Mouse (Mus musculus) ovary, postnatal 10 days (tissue): ENCODE data around the gene Gm40193.
"Not testable (repeated sequence)": the region's sequence is repeated elsewhere in the genome, so short reads cannot be mapped to it uniquely, and the experiment has no call there.

Source experiments
- DNase-seq: peaks from one replicate; pipeline ENCODE4 v3.0.0; 2022; ENCODE audit warnings: low spot score

Gene Gm40193

DNA sequence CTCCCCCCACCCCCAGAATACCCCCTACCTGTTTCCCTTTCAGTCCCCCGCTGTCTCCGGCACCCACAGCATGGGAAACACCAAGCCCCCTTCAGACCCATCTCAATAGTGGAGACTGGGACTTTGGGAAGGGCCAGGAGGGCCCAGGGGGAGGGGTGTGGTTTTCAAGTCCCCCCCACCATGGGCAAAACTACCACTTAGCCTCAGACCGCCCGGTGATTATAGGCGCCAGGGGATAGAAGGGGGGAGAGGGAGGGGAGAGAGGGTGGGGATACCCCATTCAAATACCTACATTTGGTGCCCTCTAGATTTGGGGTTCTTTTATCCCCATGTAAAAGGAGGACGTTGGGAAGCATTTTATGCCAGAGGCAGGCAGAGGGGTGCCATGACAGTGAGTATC is at the start of gene Gm40193:
Gene Gm40193 (minus strand): TSS at position 101 of the 400 bp plus-strand sequence.
- no peak for DNase-seq

GRCm38 (mm10) chr11:70582196-70582595 is 49.5 kb upstream of the Gm40193 start:
- DNase-seq = no peak

- DNase-seq = no peak
Observed at GRCm38 (mm10) chr11:70580921-70581320, 48.2 kb upstream of the Gm40193 start.

DNA sequence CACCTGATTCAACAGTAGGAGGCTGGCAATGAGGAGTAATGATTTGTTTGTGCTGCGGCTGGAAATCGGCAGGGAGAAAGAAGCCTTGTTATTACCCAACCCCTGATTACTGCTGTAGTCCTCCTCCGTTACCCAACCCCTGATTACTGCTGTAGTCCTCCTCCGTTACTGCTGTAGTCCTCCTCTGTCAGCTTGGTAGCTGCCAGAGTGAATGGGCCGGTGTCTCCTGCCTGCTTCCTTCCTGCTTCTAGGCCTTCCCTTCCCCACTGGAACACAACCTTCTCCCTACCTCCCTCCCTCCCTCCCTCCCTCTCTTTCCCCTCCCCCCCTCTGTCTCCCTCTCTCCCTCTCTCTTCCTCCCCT is 47.6 kb upstream of the Gm40193 start:
- no peak for DNase-seq

- DNase-seq = no peak
Observed at GRCm38 (mm10) chr11:70579710-70580357, 47.1 kb upstream of the Gm40193 start.

DNA sequence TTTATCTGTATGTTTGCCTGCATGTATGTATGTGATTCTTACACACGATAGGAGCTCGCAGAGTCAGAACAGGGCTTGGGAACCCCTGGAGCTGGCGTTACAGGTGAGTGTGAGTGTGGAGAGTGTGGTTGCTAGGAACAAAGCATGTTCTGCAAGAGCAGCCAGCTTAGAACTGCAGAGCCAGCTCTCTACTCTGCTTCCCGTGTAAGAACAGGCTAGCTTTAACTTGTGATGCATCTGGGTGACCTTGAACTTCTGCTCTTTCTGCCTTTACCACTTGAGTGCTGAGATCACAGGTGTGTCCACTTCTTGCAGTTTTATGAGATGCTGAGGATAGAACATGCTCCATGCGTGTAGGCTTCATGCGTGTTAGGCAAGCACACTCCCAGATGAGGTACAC is 46.2 kb upstream of the Gm40193 start:
- DNase-seq = no peak

DNA sequence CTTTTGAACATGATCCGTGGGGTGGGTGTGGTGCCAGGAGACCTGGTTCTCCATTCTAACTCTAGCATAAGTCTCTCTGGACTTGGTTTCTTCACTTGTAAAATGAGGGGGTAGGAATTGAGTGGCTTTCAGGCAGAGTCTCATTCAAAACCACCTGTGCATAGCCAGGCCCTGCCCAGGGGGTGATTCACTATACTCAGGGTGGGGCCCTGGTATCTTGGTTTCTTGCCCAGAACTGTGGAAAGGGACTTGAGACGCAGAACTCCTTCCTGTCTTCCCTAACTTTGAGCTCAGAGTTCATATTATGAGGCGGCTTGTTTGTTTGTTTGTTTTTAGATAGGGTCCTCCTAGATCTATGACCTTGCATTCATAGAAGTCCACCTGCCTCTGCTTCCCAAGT is 44.5 kb upstream of the Gm40193 start:
- no peak for DNase-seq

DNA sequence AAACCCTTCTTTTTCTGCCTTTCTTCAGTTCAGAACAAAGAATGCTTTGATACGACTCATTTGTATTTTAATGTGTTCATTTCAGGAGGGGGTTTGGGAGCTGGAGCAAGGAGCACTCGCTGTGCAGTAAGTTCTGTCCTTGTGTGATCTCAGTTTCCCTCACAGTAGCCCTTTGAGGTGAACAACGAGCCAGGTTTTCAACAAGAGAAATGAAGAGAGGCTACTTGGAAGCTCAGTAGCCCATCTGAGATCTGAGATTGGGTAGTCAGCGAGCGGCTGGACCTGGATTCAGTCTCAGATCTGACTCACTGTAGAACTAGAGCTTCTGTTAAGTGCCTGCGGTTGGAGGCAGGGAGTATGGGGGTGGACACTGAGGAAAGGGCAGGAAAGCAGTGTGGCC is 41.1 kb upstream of the Gm40193 start:
- DNase-seq = no peak

- no peak for DNase-seq
Observed at GRCm38 (mm10) chr11:70572348-70572902, 39.7 kb upstream of the Gm40193 start.

DNA sequence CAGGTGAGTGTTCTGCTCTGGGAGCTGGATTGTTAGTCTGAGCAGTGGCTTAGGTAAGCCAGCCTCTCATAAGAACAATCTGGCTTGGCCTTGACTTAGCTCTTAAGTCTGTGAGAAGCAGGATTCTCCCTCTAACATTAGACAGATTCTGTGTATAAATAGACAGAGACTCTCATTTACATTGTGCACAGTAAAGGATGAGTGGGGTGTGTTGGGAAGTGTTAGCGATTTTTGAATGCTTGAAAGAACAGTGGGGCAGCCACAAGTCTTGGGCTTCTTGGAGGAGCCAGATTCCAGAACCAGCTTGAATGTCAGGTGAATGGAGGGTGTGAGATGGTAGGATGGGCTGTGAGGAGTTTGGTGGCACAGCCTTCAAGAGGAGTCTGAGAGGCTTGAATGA is 38.9 kb upstream of the Gm40193 start:
- DNase-seq = no peak

DNA sequence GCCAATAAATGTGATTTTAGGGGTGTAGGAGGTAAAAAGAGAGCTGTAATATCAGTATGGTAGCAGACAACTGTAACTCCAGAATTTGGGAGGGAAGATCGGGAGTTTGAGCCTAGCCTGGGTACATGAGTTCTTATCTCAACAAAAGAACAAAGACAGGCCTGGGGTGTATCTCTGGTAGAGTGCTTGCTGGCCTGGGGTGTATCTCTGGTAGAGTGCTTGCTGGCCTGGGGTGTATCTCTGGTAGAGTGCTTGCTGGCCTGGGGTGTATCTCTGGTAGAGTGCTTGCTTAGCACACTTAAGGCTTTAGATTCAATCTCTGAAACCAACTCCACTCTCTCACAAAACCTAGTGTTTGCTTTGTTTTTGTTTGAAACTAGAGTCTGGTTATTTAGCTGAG is 37.9 kb upstream of the Gm40193 start:
- DNase-seq = not testable (repeated sequence)

DNA sequence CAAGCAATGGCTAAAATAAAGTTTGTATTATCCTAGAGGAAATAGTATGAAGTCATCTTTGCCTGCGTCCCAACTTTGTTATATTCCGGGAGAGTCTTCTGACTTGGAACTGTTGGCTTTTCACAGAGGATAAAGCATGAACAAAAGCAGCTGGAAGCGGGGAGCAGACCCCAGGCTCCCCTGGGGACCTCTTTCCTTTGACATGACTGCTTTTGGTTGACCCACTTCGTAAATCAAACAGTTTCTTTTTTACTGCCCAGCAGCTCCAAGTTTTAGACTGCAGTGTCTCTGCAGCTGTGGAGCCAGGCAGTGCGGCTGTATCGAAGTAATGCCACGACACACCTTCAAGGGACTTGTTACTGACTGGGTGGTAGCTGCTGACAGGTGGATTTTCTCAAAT is 33.8 kb upstream of the Gm40193 start:
- no peak for DNase-seq

DNA sequence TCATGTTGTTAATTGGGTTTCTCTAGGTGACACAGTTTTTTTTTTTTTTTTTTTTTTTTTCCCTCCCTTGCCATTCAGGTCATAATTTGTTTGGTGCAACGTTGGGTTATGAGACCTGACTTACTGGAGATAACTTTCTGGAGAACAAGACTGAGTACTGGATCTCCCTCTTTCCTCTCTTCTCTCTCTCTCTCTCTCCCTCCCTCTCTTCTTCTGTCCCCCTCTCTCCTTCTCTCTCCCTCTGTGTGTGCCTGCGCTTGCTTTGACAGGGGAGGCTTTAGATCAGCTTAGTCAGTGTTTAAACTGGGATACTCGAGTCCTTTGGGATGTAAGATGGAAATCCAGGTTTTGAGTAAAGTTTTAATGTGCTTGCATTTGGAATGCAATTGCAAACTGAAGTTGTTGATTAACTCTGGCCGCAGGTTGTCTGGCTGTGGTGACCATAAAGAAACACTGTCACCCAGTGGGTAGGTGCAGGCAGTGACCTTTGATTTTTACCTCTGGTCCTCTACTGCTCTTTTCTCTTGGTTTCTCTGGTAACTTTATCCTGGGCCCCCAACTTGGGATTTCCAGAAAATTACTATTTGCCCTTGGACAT is 31.6 kb upstream of the Gm40193 start:
- no peak for DNase-seq

DNA sequence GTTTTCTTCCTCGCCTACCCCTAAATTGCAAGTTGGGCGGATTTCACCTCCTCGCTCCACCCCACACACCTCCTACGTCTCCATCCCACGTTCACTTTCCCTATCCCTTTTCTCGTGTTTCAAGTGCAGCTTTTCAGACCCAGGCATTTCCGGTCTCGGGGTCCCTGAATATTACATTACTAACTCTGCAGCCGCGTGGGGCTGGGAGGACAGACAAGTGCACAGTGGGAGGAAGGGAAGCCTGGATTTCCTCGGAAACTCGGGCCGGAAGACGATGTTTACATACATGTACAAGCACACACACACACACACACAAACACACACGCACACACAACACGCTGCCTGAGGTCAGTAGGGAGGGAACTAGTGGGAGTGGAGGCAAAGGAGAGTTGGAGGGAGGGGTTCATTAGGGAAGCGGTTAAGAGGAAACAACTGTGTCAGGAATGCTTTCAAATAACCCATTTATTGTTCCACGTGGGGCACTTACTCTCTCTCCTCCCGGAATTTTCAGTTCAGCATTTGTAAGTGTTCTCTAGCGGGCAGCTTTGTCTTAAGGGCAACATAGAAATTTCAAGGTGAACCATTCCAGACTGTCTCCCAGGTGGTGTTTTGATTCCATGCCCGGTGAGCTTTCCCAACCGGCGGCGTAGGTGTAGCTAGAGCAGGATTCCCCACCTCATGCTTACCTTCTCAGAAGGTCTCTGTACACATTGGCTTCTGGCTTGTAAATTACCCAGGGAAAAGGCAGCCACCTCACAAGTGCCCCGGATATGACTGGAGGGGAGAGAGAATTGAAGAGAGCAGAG is 30.9 kb upstream of the Gm40193 start:
- peak; percentile 11 for DNase-seq

GRCm38 (mm10) chr11:70562995-70563469 is 30.3 kb upstream of the Gm40193 start:
- DNase-seq = no peak

- peak; percentile 74 for DNase-seq
Observed at GRCm38 (mm10) chr11:70562287-70562994, 29.7 kb upstream of the Gm40193 start, which contains the start of gene Mink1. Gene Mink1, plus strand, starts transcription at chr11:70562881.

DNA sequence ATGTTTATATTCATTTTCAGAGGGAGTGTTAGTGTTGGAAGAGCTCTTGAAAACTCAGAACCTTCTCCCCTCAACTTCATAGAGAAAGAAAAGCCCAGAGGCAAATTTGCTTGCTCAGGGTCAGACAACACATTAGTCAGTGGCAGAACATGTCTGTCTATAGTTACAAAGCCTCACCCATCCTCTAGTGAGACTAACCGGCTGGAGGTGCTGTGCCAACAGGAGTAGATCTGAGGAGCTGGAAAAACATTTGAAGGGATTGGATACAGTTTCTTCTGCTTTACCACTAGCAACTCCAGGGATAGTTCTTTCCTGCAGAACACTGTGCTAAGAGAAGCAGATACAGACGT is 29.2 kb upstream of the Gm40193 start:
- DNase-seq = no peak

DNA sequence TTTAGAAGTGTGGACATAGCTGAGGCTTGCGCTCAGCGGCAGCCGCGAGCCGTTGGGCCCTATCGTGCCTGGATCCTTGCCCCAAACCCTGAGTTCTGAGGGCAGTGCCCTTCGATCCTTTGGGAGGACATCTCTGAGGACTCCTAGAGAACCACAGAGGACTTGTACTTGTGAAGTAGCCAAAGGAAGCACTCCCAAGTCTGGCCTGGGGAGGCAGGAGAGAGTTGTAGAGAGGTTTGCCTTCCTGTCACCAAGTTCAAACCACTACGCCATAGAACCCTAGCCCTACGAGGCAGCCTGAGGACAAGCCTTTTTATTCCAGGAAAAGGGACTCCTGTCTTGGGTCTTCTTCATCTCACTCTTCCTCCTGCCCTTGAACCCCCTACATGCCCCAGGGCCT is 24.8 kb upstream of the Gm40193 start:
- no peak for DNase-seq

GRCm38 (mm10) chr11:70553940-70554339 is 21.2 kb upstream of the Gm40193 start:
- DNase-seq = no peak

DNA sequence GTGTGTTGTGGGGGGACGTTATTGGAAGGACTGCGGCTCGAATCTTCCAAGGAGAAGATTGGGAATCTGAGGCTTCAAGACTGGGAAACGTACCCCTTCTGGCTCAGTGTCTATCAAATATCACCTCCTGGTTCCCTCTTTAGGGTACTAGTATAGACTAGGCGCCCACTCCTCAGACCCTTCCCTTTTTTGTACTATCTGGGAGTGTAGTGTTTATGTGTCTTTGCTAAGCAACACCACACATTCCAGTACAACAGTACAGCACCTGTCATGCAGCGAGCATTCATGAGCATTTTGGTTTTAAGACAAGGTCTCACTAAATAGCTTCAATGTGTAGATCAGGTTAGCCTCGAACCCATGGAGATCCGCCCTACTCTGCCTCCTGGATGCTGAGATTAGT is 18.8 kb upstream of the Gm40193 start:
- DNase-seq = no peak

- no peak for DNase-seq
Observed at GRCm38 (mm10) chr11:70544496-70544895, 11.8 kb upstream of the Gm40193 start.

DNA sequence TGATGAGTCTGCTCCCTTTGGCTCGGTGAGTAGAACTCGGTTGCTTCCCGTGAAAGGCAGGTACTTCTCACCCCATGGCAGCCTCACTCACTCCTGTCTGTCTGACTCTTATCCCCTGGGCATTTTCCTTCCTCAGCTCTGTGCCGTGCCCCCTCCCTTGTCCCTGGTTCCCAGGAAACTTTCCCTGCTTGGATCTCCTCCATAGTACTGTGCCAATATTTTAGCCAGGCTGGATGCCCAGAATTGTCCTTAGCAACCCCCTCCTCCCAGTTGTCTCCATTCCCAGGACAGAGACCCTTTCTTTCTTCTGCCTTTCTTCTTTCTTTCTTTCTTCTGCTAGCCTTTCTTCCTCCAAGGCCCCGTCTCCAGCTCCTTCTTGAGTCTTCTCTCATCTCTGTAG is 8.7 kb upstream of the Gm40193 start:
- DNase-seq = no peak
